ENCODE assay signal across 13 mouse cellular contexts in the genomic region with DNA sequence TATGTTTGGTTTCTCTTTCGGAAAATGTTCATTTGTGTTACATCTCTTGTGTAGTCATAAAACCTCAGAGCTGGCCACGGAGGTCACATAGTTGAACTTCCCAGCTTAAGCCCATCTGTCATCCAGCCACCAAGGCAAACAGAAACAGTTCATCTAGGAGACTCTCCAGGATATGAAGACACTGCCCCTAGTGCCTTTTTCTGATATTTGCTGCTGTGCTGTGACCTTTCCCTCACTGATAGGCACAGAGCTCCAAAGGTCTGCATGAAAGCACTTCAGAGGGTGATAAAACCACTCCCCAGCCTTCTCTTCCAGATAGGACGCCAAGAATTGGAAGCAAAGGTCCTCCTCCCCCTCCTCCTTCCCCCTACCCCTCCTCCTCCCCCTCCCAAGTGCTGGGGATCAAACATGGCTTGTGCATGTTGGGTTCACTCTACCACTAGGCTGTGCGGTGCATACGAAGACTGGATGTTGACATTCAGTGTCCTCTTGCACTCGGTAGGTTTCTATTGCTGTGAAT. TPM values are rescaled to one million over a fixed set of nuclear protein-coding genes. Genes with fewer than 3 reads are reported as not detected.
A peak's percentile ranks its signal among the peaks of the same experiment; 100 is the strongest.
DNase-seq lines count a peak whose midpoint lies in the region; ATAC-seq and TF ChIP-seq lines count a peak whose summit lies in the region.
"Had no signal": no experiment of that assay in that cellular context is flagged by ENCODE, and none has a peak within 500 bp of the region (broad histone marks: within the 10 kb centered on the region; RNA-seq: fewer than 3 reads in every experiment).

No protein-coding gene starts in this region.

- peak; percentile 24 to 47; a peak in 3 of 4 replicates for TF ChIP-seq EP300 in MEL (IDR thresholded peaks at IDR 0.05; ENCODE audit: low read depth in 1 of 2, low read length in 2 of 2)

- H3K4me3 ChIP-seq in heart, embryonic 10.5 days: no peak overlapping the region
- no peak overlapping the region for H3K4me3 ChIP-seq in MEL (ENCODE audit: control insufficient read depth in 1 of 2, insufficient read depth in 1 of 2, low read depth in 2 of 2, low read length in 2 of 2)
- no peak overlapping the region for H3K4me3 ChIP-seq in intestine, embryonic 15.5 days (replicated peaks)
- H3K4me3 ChIP-seq: erythroblast, embryonic 14.5 days had no signal

- H3K27me3 ChIP-seq in heart, embryonic 10.5 days (ENCODE audit: insufficient read depth, poor library complexity, severe bottlenecking): no peaks in the 10 kb centered on the region
- no peaks in the 10 kb centered on the region for H3K27me3 ChIP-seq in MEL (ENCODE audit: control insufficient read depth in 1 of 2, insufficient read depth in 2 of 2, low read length in 2 of 2)
- no peaks in the 10 kb centered on the region for H3K27me3 ChIP-seq in intestine, embryonic 15.5 days (replicated peaks)

- peaks cover 16% of the 10 kb centered on the region for H3K36me3 ChIP-seq in heart, embryonic 10.5 days
- no peaks in the 10 kb centered on the region; a peak in 1 of 4 replicates for H3K36me3 ChIP-seq in MEL (ENCODE audit: control insufficient read depth in 1 of 2, insufficient read depth in 2 of 2, low read length in 2 of 2)
- H3K36me3 ChIP-seq in intestine, embryonic 15.5 days: peaks cover 5% of the 10 kb centered on the region; the same call in 1 of the 2 replicates

- no peak for TF ChIP-seq POLR2A in MEL (IDR thresholded peaks at IDR 0.05; ENCODE audit: control insufficient read depth in 1 of 2, insufficient read depth in 1 of 2, low read depth in 1 of 2, low read length in 2 of 2, poor library complexity in 1 of 2)

- H3K79me2 ChIP-seq in MEL (ENCODE audit: control insufficient read depth, insufficient read depth, low read length, poor library complexity): no peaks in the 10 kb centered on the region; the same call in 1 of the 2 replicates

- no peak for DNase-seq in heart, embryonic 10.5 days (ENCODE audit: low spot score)
- no peak for DNase-seq in heart, adult 8-10 months (ENCODE audit: low spot score)
- DNase-seq in MEL (ENCODE audit: low read depth, low spot score): peak; percentile 76
- peak; percentile 75 for DNase-seq in lung, postnatal 10 days
- DNase-seq in thymus, postnatal 14 days: no peak
- DNase-seq in left cerebral cortex, adult 9 months (ENCODE audit: low spot score in 2 of 2): no peak
- no peak for DNase-seq in gastrocnemius, adult 8-10 months (ENCODE audit: low spot score in 2 of 2)
- DNase-seq: layer of hippocampus, postnatal 36 days had no signal

- H3K27ac ChIP-seq in heart, embryonic 10.5 days: peak overlapping the region; percentile 96; the same call in 1 of the 2 replicates
- no peak overlapping the region for H3K27ac ChIP-seq in MEL (ENCODE audit: control insufficient read depth, low read depth, low read length)
- peak overlapping the region; percentile 54 for H3K27ac ChIP-seq in intestine, embryonic 15.5 days

- TF ChIP-seq CTCF in MEL (IDR thresholded peaks at IDR 0.05 in 2 of 3, conservative IDR thresholded peaks at IDR 0.05 in 1 of 3; ENCODE audit: control insufficient read depth in 1 of 3, insufficient read depth in 1 of 3, low read depth in 2 of 3, low read length in 3 of 3, poor library complexity in 1 of 3, severe bottlenecking in 1 of 3): peak; percentile 13 to 66 (median 52); a peak in 4 of 6 replicates

- WGBS in heart, embryonic 10.5 days: 61% methylated on average over 6 of the region's 6 CpGs
- 52% methylated on average over 6 of the region's 6 CpGs for WGBS in intestine, embryonic 15.5 days

- H3K4me2 ChIP-seq in intestine, embryonic 15.5 days (replicated peaks): peak overlapping the region; percentile 28

- TF ChIP-seq RAD21 in MEL (IDR thresholded peaks at IDR 0.05; ENCODE audit: low read depth, low read length): peak; percentile 63

- H3K9ac ChIP-seq in MEL (ENCODE audit: control insufficient read depth, low read depth, low read length, poor library complexity, severe bottlenecking): no peak overlapping the region
- no peak overlapping the region for H3K9ac ChIP-seq in intestine, embryonic 15.5 days

- H3K9me3 ChIP-seq in heart, embryonic 10.5 days: no peaks in the 10 kb centered on the region
- no peaks in the 10 kb centered on the region for H3K9me3 ChIP-seq in MEL (replicated peaks; ENCODE audit: insufficient read depth, low read length)
- no peaks in the 10 kb centered on the region for H3K9me3 ChIP-seq in intestine, embryonic 15.5 days

- peak; percentile 90 for ATAC-seq in intestine, embryonic 15.5 days
- ATAC-seq: CD4-positive, CD25-positive, alpha-beta regulatory T cell, adult 4 months had no signal

- peaks cover 32% of the 10 kb centered on the region for H3K4me1 ChIP-seq in heart, embryonic 10.5 days
- H3K4me1 ChIP-seq in MEL (ENCODE audit: control insufficient read depth in 1 of 2, insufficient read depth in 2 of 2, low read length in 2 of 2): peaks cover 0 to 12% of the 10 kb centered on the region in 2 experiments; a peak in 2 of 4 replicates
- peaks cover 21% of the 10 kb centered on the region for H3K4me1 ChIP-seq in intestine, embryonic 15.5 days (replicated peaks)

TF ChIP-seq in MEL, 35 proteins besides CTCF, POLR2A, EP300 and RAD21:
- no peak for TF ChIP-seq TAL1 (IDR thresholded peaks at IDR 0.05; ENCODE audit: low read length)
- peak; percentile 50 for TF ChIP-seq SMC3 (IDR thresholded peaks at IDR 0.05; ENCODE audit: low read depth, low read length)
- TF ChIP-seq TBP (IDR thresholded peaks at IDR 0.05; ENCODE audit: low read depth, low read length): no peak
- TF ChIP-seq ELF1 (IDR thresholded peaks at IDR 0.05; ENCODE audit: low read depth, low read length): no peak
- TF ChIP-seq ZC3H11A (IDR thresholded peaks at IDR 0.05; ENCODE audit: low read depth, low read length): peak; percentile 29; the same call in 1 of the 2 replicates
- TF ChIP-seq E2F4 (IDR thresholded peaks at IDR 0.05; ENCODE audit: borderline replicate concordance, low read depth, low read length): no peak
- TF ChIP-seq SIN3A (IDR thresholded peaks at IDR 0.05; ENCODE audit: low read length): peak; percentile 63
- no peak for TF ChIP-seq CHD2 (IDR thresholded peaks at IDR 0.05; ENCODE audit: low read length)
- no peak for TF ChIP-seq UBTF (IDR thresholded peaks at IDR 0.05; ENCODE audit: borderline replicate concordance, insufficient read depth, low read depth, low read length)
- 0 out of 2 replicates have a peak, but pooled peaks have one; percentile 20 for TF ChIP-seq MXI1 (IDR thresholded peaks at IDR 0.05; ENCODE audit: low read depth, low read length)
- no peak for TF ChIP-seq ZKSCAN1 (IDR thresholded peaks at IDR 0.05; ENCODE audit: low read depth, low read length)
- TF ChIP-seq POLR2AphosphoS5 (IDR thresholded peaks at IDR 0.05; ENCODE audit: borderline replicate concordance, low read depth, low read length): no peak
- 0 out of 2 replicates have a peak, but pooled peaks have one; percentile 20 for TF ChIP-seq MYC (IDR thresholded peaks at IDR 0.05; ENCODE audit: low read depth, low read length)
- TF ChIP-seq HCFC1 (IDR thresholded peaks at IDR 0.05; ENCODE audit: low read depth, low read length): 0 out of 2 replicates have a peak, but pooled peaks have one; percentile 19
- TF ChIP-seq NRF1 (IDR thresholded peaks at IDR 0.05; ENCODE audit: insufficient read depth, low read depth, low read length, poor library complexity, severe bottlenecking): no peak
- 0 out of 2 replicates have a peak, but pooled peaks have one; percentile 12 for TF ChIP-seq RCOR1 (IDR thresholded peaks at IDR 0.05; ENCODE audit: low read depth, low read length)
- TF ChIP-seq MAZ (IDR thresholded peaks at IDR 0.05; ENCODE audit: low read depth, low read length): peak; percentile 67; the same call in 1 of the 2 replicates
- TF ChIP-seq JUND (IDR thresholded peaks at IDR 0.05; ENCODE audit: low read depth, low read length): no peak
- 0 out of 2 replicates have a peak, but pooled peaks have one; percentile 12 for TF ChIP-seq GATA1 (IDR thresholded peaks at IDR 0.05; ENCODE audit: low read depth, low read length)
- TF ChIP-seq ETS1 (IDR thresholded peaks at IDR 0.05; ENCODE audit: low read depth, low read length): peak; percentile 25; the same call in 1 of the 2 replicates
- no peak for TF ChIP-seq POLR2AphosphoS2 (IDR thresholded peaks at IDR 0.05; ENCODE audit: low read length)
- TF ChIP-seq USF2 (IDR thresholded peaks at IDR 0.05; ENCODE audit: borderline replicate concordance in 1 of 2, insufficient read depth in 1 of 2, low read depth in 1 of 2, low read length in 2 of 2): no peak
- 0 out of 2 replicates have a peak, but pooled peaks have one; percentile 11 for TF ChIP-seq TCF12 (IDR thresholded peaks at IDR 0.05; ENCODE audit: low read depth, low read length)
- 0 out of 2 replicates have a peak, but pooled peaks have one; percentile 21 for TF ChIP-seq MAX (IDR thresholded peaks at IDR 0.05; ENCODE audit: low read length)
TF ChIP-seq in MEL: peak in this region for 12.

RNA-seq across cellular contexts. Expression of a gene that starts 1.4 kb away (rescaled TPM):
- polyA plus RNA-seq in heart, embryonic 10.5 days (2016; fragmentation: Nextera tagmentation; extraction: Ambion mirVana): 109 and 151 TPM in 2 replicates
- 10 to 100 TPM; 12.3 to 14.2 (median 12.8) TPM for total RNA-seq in heart, adult 8-10 months (2022)
- 21.5 and 23.3 TPM in 2 replicates for total RNA-seq in MEL (2012; rRNA removed)
- polyA plus RNA-seq in MEL (2012; ENCODE audit: insufficient read depth in 1 of 2, insufficient read length in 2 of 2, low read depth in 1 of 2, low replicate concordance in 2 of 2, missing spikeins in 1 of 2): 10 to 100 TPM in 1 of 2 experiments, not detected in 1; 33.5 TPM
- 214 and 215 TPM in 2 replicates for polyA plus RNA-seq in intestine, embryonic 15.5 days (2015; fragmentation: Nextera tagmentation; extraction: Ambion mirVana)
- total RNA-seq in gastrocnemius, adult 8-10 months (2022): 1 to 10 TPM in 1 of 4 experiments, under 1 TPM in 3; 0.24 to 1.4 (median 0.77) TPM
- total RNA-seq: monocyte, adult 5-6 weeks had no signal
- polyA plus RNA-seq: CD4-positive, CD25-positive, alpha-beta regulatory T cell, adult 4 months; erythroblast, embryonic 14.5 days had no signal

RNA-seq across cellular contexts. Expression of a gene that starts 28.8 kb away (rescaled TPM):
- polyA plus RNA-seq in heart, embryonic 10.5 days (2016; fragmentation: Nextera tagmentation; extraction: Ambion mirVana): 7.3 and 8.1 TPM in 2 replicates
- total RNA-seq in heart, adult 8-10 months (2022): 10 to 100 TPM in 1 of 4 experiments, 1 to 10 TPM in 3; 7.4 to 10.4 (median 9.5) TPM
- total RNA-seq in MEL (2012; rRNA removed): 15.9 and 20.2 TPM in 2 replicates
- polyA plus RNA-seq in MEL (2012; ENCODE audit: insufficient read depth in 1 of 2, insufficient read length in 2 of 2, low read depth in 1 of 2, low replicate concordance in 2 of 2, missing spikeins in 1 of 2): 10 to 100 TPM; 41.7 to 81.1 TPM
- polyA plus RNA-seq in intestine, embryonic 15.5 days (2015; fragmentation: Nextera tagmentation; extraction: Ambion mirVana): 68.2 and 72.3 TPM in 2 replicates
- 1 to 10 TPM; 2.3 to 3.6 (median 3.2) TPM for total RNA-seq in gastrocnemius, adult 8-10 months (2022)

RNA-seq across cellular contexts. Expression of a gene that starts 49.6 kb away (rescaled TPM):
- polyA plus RNA-seq in heart, embryonic 10.5 days (2016; fragmentation: Nextera tagmentation; extraction: Ambion mirVana): not detected in 2 replicates
- total RNA-seq in heart, adult 8-10 months (2022): not detected
- total RNA-seq in MEL (2012; rRNA removed): not detected in 2 replicates
- not detected for polyA plus RNA-seq in MEL (2012; ENCODE audit: insufficient read depth in 1 of 2, insufficient read length in 2 of 2, low read depth in 1 of 2, low replicate concordance in 2 of 2, missing spikeins in 1 of 2)
- polyA plus RNA-seq in intestine, embryonic 15.5 days (2015; fragmentation: Nextera tagmentation; extraction: Ambion mirVana): not detected in 2 replicates
- not detected for total RNA-seq in gastrocnemius, adult 8-10 months (2022)
- total RNA-seq: layer of hippocampus, postnatal 36 days; monocyte, adult 5-6 weeks had no signal
- polyA plus RNA-seq: CD4-positive, CD25-positive, alpha-beta regulatory T cell, adult 4 months; erythroblast, embryonic 14.5 days; heart, embryonic 14.5 days had no signal

Comparison
In these comparisons a context has a peak if more than half of its experiments do, and no peak if none do; other contexts are left out.
1. DNase-seq: peak in MEL (single experiment) and lung, postnatal 10 days (single experiment); none in heart, embryonic 10.5 days (single experiment), heart, adult 8-10 months (single experiment), thymus, postnatal 14 days (single experiment), left cerebral cortex, adult 9 months (0 of 2) and gastrocnemius, adult 8-10 months (0 of 2).